Mouse (Mus musculus): ENCODE data around the gene Zfp872.
"Not testable (repeated sequence)": the region's sequence is repeated elsewhere in the genome, so short reads cannot be mapped to it uniquely, and the experiment has no call there.

Gene Zfp872

GRCm38 (mm10) chr9:22169327-22169726 lies 18.6 kb upstream of the Zfp872 start:
- DNase-seq (ENCODE audit: low spot score in 2 of 2): no peak

- DNase-seq (ENCODE audit: low spot score in 2 of 2): no peak
Measured at GRCm38 (mm10) chr9:22172318-22172717, 15.6 kb upstream of the Zfp872 start.

- peak; percentile 9 to 31 for DNase-seq (ENCODE audit: low spot score in 2 of 2)
Measured at GRCm38 (mm10) chr9:22196412-22196811, 8.5 kb downstream of the Zfp872 start.

GRCm38 (mm10) chr9:22213785-22214194 lies 25.9 kb downstream of the Zfp872 start:
- DNase-seq (ENCODE audit: low spot score in 2 of 2): peak in 1 of 2 experiments; percentile 27

- DNase-seq (ENCODE audit: low spot score in 2 of 2): no peak
Measured at GRCm38 (mm10) chr9:22214549-22214948, 26.7 kb downstream of the Zfp872 start.

- no peak for DNase-seq (ENCODE audit: low spot score in 2 of 2)
Measured at GRCm38 (mm10) chr9:22216705-22217104, 28.8 kb downstream of the Zfp872 start.

GRCm38 (mm10) chr9:22217858-22218493 lies 30.1 kb downstream of the Zfp872 start:
- no peak for DNase-seq (ENCODE audit: low spot score in 2 of 2)

- no peak for DNase-seq (ENCODE audit: low spot score in 2 of 2)
Measured at GRCm38 (mm10) chr9:22224066-22224465, 36.2 kb downstream of the Zfp872 start.

GRCm38 (mm10) chr9:22224536-22225503 lies 36.9 kb downstream of the Zfp872 start:
- peak in 1 of 2 experiments; percentile 9 for DNase-seq (ENCODE audit: low spot score in 2 of 2)

- DNase-seq (ENCODE audit: low spot score in 2 of 2): peak; percentile 99 to 100
Measured at GRCm38 (mm10) chr9:22225581-22226388, 37.9 kb downstream of the Zfp872 start, which contains the start of gene Zfp809. Gene Zfp809, plus strand, starts transcription at chr9:22225714.

GRCm38 (mm10) chr9:22226389-22226673 lies 38.4 kb downstream of the Zfp872 start:
- not testable (repeated sequence) for DNase-seq (ENCODE audit: low spot score in 2 of 2)

- peak; percentile 49 to 74 for DNase-seq (ENCODE audit: low spot score in 2 of 2)
Measured at GRCm38 (mm10) chr9:22226846-22227245, 39.0 kb downstream of the Zfp872 start.

GRCm38 (mm10) chr9:22229386-22230026 lies 41.6 kb downstream of the Zfp872 start:
- no peak for DNase-seq (ENCODE audit: low spot score in 2 of 2)

- no peak for DNase-seq (ENCODE audit: low spot score in 2 of 2)
Measured at GRCm38 (mm10) chr9:22230061-22230460, 42.2 kb downstream of the Zfp872 start.

GRCm38 (mm10) chr9:22230556-22230955 lies 42.7 kb downstream of the Zfp872 start:
- DNase-seq (ENCODE audit: low spot score in 2 of 2): no peak

GRCm38 (mm10) chr9:22240001-22240400 lies 52.1 kb downstream of the Zfp872 start:
- no peak for DNase-seq (ENCODE audit: low spot score in 2 of 2)

GRCm38 (mm10) chr9:22244242-22244641 lies 56.4 kb downstream of the Zfp872 start:
- DNase-seq (ENCODE audit: low spot score in 2 of 2): no peak
